Mouse (Mus musculus): Measurements from ENCODE around the gene Mfap5. TPM values are rescaled to one million over a fixed set of nuclear protein-coding genes. Genes with fewer than 3 reads are reported as not detected.
"Not testable (repeated sequence)": the region's sequence is repeated elsewhere in the genome, so short reads cannot be mapped to it uniquely, and the experiment has no call there.

Mfap5 gene
- polyA plus RNA-seq, 1 experiment from 2014 or later = 32.0 TPM

GRCm38 (mm10) chr6:122527596-122527995 is 22.0 kb downstream of the Mfap5 start:
- no peaks in the 10 kb centered on the region for H3K27me3 ChIP-seq (ENCODE audit: control insufficient read depth, insufficient read depth, low read length)
- no peaks in the 10 kb centered on the region for H3K36me3 ChIP-seq (ENCODE audit: control insufficient read depth, insufficient read depth)
- no peak; the same call in 1 of the 2 replicates for ATAC-seq (replicated peaks; ENCODE audit: extremely low read depth, insufficient read depth, low FRiP score)
- H3K9ac ChIP-seq (ENCODE audit: low read length) = no peak overlapping the region
- H3K4me2 ChIP-seq (ENCODE audit: low read depth, low read length) = no peak overlapping the region
- no peaks in the 10 kb centered on the region for H3K4me1 ChIP-seq (ENCODE audit: control insufficient read depth, insufficient read depth, low read length)
- H3K27ac ChIP-seq (ENCODE audit: low read length) = no peak overlapping the region
- WGBS = 23% methylated on average over 12 of the region's 12 CpGs
- no peaks in the 10 kb centered on the region for H3K9me3 ChIP-seq (replicated peaks; ENCODE audit: control insufficient read depth, low read length)
- no peak overlapping the region for H3K4me3 ChIP-seq (ENCODE audit: low read length)

DNA sequence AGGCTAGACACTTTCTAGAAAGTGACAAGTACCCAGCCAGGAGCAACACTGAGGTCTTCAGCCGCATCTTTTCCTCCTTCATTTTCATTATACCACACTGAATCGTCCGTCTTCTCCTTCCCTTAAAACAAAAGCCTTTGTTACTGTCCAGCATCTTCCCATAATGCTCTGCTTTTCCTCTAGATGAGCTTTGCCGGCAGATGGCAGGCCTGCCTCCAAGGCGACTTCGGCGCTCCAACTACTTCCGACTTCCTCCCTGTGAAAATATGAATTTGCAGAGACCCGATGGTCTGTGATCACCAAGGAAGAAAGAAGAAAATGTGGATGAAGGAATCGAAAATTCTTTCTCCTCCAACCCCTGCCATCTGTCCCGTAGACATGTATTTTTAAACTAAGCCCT is 22.5 kb downstream of the Mfap5 start:
- no peaks in the 10 kb centered on the region for H3K36me3 ChIP-seq (ENCODE audit: control insufficient read depth, insufficient read depth)
- H3K4me2 ChIP-seq (ENCODE audit: low read depth, low read length) = no peak overlapping the region
- ATAC-seq (replicated peaks; ENCODE audit: extremely low read depth, insufficient read depth, low FRiP score) = no peak
- no peak overlapping the region for H3K9ac ChIP-seq (ENCODE audit: low read length)
- no peak overlapping the region for H3K27ac ChIP-seq (ENCODE audit: low read length)
- no peaks in the 10 kb centered on the region for H3K4me1 ChIP-seq (ENCODE audit: control insufficient read depth, insufficient read depth, low read length)
- H3K27me3 ChIP-seq (ENCODE audit: control insufficient read depth, insufficient read depth, low read length) = no peaks in the 10 kb centered on the region
- no peak overlapping the region for H3K4me3 ChIP-seq (ENCODE audit: low read length)
- WGBS = 76% methylated on average over 11 of the region's 11 CpGs
- H3K9me3 ChIP-seq (replicated peaks; ENCODE audit: control insufficient read depth, low read length) = no peaks in the 10 kb centered on the region

- Histone ChIP-seq H3K9me3 (replicated peaks; ENCODE audit: control insufficient read depth, low read length) (no peaks in the 10 kb centered on the region), H3K9ac (ENCODE audit: low read length) (no peak overlapping the region), H3K4me3 (ENCODE audit: low read length) (no peak overlapping the region), H3K27me3 (ENCODE audit: control insufficient read depth, insufficient read depth, low read length) (no peaks in the 10 kb centered on the region), H3K4me1 (ENCODE audit: control insufficient read depth, insufficient read depth, low read length) (no peaks in the 10 kb centered on the region), H3K27ac (ENCODE audit: low read length) (no peak overlapping the region), H3K36me3 (ENCODE audit: control insufficient read depth, insufficient read depth) (no peaks in the 10 kb centered on the region), H3K4me2 (ENCODE audit: low read depth, low read length) (no peak overlapping the region)
- no peak for ATAC-seq (replicated peaks; ENCODE audit: extremely low read depth, insufficient read depth, low FRiP score)
- 67% methylated on average over 8 of the region's 8 CpGs for WGBS
Observed at GRCm38 (mm10) chr6:122531466-122532174, 26.0 kb downstream of the Mfap5 start.

GRCm38 (mm10) chr6:122532883-122533302 is 27.2 kb downstream of the Mfap5 start:
- WGBS = 14% methylated on average over 4 of the region's 4 CpGs
- Histone ChIP-seq H3K9ac (ENCODE audit: low read length) (0 out of 2 replicates have a peak overlapping the region, but pooled peaks have one; percentile 26), H3K4me1 (ENCODE audit: control insufficient read depth, insufficient read depth, low read length) (no peaks in the 10 kb centered on the region)

DNA sequence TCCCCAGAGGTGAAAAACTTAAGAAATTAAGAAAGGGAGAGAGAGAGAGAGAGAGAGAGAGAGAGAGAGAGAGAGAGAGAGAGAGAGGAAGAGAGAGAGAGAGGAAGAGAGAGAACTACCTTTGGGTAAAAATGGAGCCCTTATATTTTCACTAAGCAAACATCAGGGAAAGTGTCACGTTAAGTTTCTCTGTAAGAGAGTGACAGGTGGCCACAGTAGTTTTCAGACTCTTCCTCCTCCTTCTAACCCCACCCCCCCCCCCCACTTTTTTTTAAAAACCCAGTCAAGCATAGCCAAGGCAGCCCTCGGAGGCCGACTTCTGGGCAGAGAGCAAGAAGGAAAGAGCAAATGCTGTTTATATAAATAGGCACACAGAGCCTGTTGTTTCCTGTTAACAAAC is 28.4 kb downstream of the Mfap5 start:
- no peak for ATAC-seq (replicated peaks; ENCODE audit: extremely low read depth, insufficient read depth, low FRiP score)

More at GRCm38 (mm10) chr6:122532883-122533302, 27.2 kb downstream of the Mfap5 start:
- H3K27ac ChIP-seq (ENCODE audit: low read length) = no peak overlapping the region
- no peaks in the 10 kb centered on the region for H3K9me3 ChIP-seq (replicated peaks; ENCODE audit: control insufficient read depth, low read length)
- H3K27me3 ChIP-seq (ENCODE audit: control insufficient read depth, insufficient read depth, low read length) = no peaks in the 10 kb centered on the region
- peak overlapping the region; percentile 1 for H3K4me3 ChIP-seq (ENCODE audit: low read length)
- peak; percentile 23; the same call in 1 of the 2 replicates for ATAC-seq (replicated peaks; ENCODE audit: extremely low read depth, insufficient read depth, low FRiP score)
- peak overlapping the region; percentile 47 for H3K4me2 ChIP-seq (ENCODE audit: low read depth, low read length)
- H3K36me3 ChIP-seq (ENCODE audit: control insufficient read depth, insufficient read depth) = no peaks in the 10 kb centered on the region

DNA sequence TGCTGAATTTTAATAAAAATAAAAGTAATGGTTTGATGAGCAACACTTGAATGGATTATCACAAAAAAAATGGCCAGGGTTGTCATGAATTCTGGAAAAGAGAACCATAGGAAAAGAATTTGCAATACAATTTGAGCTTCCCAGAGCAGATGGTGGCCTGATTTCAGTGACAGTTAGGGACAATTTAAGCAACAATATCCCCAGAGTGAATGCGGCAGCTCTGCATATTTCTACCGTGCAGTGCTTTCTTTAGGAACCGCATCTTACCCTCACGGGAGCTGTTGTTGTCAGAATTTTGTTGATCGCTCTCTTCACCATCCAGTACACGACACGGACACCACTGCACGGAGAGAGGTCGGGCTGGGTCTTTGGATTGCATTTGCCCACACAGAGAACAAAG is 33.9 kb downstream of the Mfap5 start:
- WGBS = 89% methylated on average over 9 of the region's 9 CpGs
- no peak for ATAC-seq (replicated peaks; ENCODE audit: extremely low read depth, insufficient read depth, low FRiP score)
- Histone ChIP-seq H3K9me3 (replicated peaks; ENCODE audit: control insufficient read depth, low read length) (no peaks in the 10 kb centered on the region), H3K4me2 (ENCODE audit: low read depth, low read length) (no peak overlapping the region), H3K4me1 (ENCODE audit: control insufficient read depth, insufficient read depth, low read length) (no peaks in the 10 kb centered on the region), H3K9ac (ENCODE audit: low read length) (no peak overlapping the region), H3K36me3 (ENCODE audit: control insufficient read depth, insufficient read depth) (no peaks in the 10 kb centered on the region), H3K4me3 (ENCODE audit: low read length) (no peak overlapping the region), H3K27me3 (ENCODE audit: control insufficient read depth, insufficient read depth, low read length) (no peaks in the 10 kb centered on the region), H3K27ac (ENCODE audit: low read length) (no peak overlapping the region)

More for the DNA sequence above, 28.4 kb downstream of the Mfap5 start:
- no peak overlapping the region for H3K4me2 ChIP-seq (ENCODE audit: low read depth, low read length)
- H3K27me3 ChIP-seq (ENCODE audit: control insufficient read depth, insufficient read depth, low read length) = no peaks in the 10 kb centered on the region
- H3K4me1 ChIP-seq (ENCODE audit: control insufficient read depth, insufficient read depth, low read length) = no peaks in the 10 kb centered on the region
- no peaks in the 10 kb centered on the region for H3K36me3 ChIP-seq (ENCODE audit: control insufficient read depth, insufficient read depth)
- H3K9ac ChIP-seq (ENCODE audit: low read length) = no peak overlapping the region
- WGBS = 64% methylated on average over 3 of the region's 3 CpGs
- no peaks in the 10 kb centered on the region for H3K9me3 ChIP-seq (replicated peaks; ENCODE audit: control insufficient read depth, low read length)
- no peak overlapping the region for H3K4me3 ChIP-seq (ENCODE audit: low read length)
- H3K27ac ChIP-seq (ENCODE audit: low read length) = no peak overlapping the region

DNA sequence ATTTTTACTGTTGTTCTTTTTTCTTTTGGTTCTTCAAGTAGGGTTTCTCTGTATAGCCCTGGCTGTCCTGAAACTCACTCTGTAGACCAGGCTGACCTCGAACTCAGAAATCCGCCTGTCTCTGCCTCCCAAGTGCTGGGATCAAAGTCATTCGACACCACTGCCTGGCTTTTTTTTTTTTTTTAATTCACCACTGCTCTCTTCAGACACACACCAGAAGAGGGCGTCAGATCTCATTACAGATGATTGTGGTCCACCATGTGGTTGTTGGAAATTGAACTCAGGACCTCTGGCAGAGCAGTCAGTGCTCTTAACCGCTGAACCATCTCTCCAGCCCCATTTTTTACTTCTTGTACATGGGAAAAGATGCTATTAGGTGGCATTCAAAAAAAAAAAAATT is 36.8 kb downstream of the Mfap5 start:
- H3K36me3 ChIP-seq (ENCODE audit: control insufficient read depth, insufficient read depth); H3K4me2 ChIP-seq (ENCODE audit: low read depth, low read length); H3K27me3 ChIP-seq (ENCODE audit: control insufficient read depth, insufficient read depth, low read length); H3K27ac ChIP-seq (ENCODE audit: low read length); H3K4me3 ChIP-seq (ENCODE audit: low read length); H3K9ac ChIP-seq (ENCODE audit: low read length); ATAC-seq (replicated peaks; ENCODE audit: extremely low read depth, insufficient read depth, low FRiP score); H3K4me1 ChIP-seq (ENCODE audit: control insufficient read depth, insufficient read depth, low read length); H3K9me3 ChIP-seq (replicated peaks; ENCODE audit: control insufficient read depth, low read length): not testable (repeated sequence)
- 70% methylated on average over 5 of the region's 5 CpGs for WGBS

DNA sequence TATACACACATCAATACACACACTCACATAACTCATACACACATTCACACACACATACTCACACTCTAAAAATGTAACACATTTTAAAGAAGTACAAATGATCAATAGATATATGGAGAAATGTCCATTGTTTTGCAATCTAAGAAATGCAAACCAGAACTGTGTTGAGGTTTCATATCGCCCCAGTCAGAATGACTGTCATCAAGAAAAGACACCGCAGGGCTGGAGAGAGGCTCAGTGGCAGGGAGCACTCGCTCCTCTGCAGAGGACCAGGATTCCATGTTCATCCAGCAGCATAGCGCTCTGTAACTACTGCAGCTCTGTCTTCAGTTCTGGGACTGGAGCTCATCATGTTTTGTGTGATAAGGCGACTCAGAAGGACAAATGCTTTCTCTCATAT is 37.9 kb downstream of the Mfap5 start:
- Histone ChIP-seq H3K9me3 (replicated peaks; ENCODE audit: control insufficient read depth, low read length) (no peaks in the 10 kb centered on the region), H3K4me1 (ENCODE audit: control insufficient read depth, insufficient read depth, low read length) (no peaks in the 10 kb centered on the region), H3K9ac (ENCODE audit: low read length) (no peak overlapping the region), H3K36me3 (ENCODE audit: control insufficient read depth, insufficient read depth) (no peaks in the 10 kb centered on the region), H3K4me3 (ENCODE audit: low read length) (no peak overlapping the region), H3K27me3 (ENCODE audit: control insufficient read depth, insufficient read depth, low read length) (no peaks in the 10 kb centered on the region), H3K27ac (ENCODE audit: low read length) (no peak overlapping the region), H3K4me2 (ENCODE audit: low read depth, low read length) (no peak overlapping the region)
- WGBS = 62% methylated on average over 5 of the region's 5 CpGs
- ATAC-seq (replicated peaks; ENCODE audit: extremely low read depth, insufficient read depth, low FRiP score) = no peak

DNA sequence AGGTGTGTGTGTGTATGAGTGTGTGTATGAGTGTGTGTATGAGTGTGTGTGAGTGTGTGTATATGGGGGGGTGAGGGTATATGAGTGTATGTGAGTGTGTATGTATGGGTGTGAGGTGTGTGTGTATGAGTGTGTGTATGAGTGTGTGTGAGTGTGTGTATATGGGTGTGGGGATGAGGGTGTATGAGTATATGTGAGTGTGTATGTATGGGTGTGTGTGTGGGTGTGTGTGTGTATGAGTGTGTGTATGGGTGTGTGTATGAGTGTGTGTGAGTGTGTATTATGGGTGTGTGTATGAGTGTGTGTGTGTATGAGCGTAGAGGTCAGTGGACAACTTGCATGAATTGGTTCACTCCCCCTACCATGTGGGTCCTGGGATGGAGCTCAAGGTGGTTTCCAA is 39.0 kb downstream of the Mfap5 start:
- no peaks in the 10 kb centered on the region for H3K27me3 ChIP-seq (ENCODE audit: control insufficient read depth, insufficient read depth, low read length)
- no peaks in the 10 kb centered on the region for H3K9me3 ChIP-seq (replicated peaks; ENCODE audit: control insufficient read depth, low read length)
- no peak for ATAC-seq (replicated peaks; ENCODE audit: extremely low read depth, insufficient read depth, low FRiP score)
- no peaks in the 10 kb centered on the region for H3K4me1 ChIP-seq (ENCODE audit: control insufficient read depth, insufficient read depth, low read length)
- no peak overlapping the region for H3K4me3 ChIP-seq (ENCODE audit: low read length)
- no peak overlapping the region for H3K4me2 ChIP-seq (ENCODE audit: low read depth, low read length)
- WGBS = 100% methylated on average over 1 of the region's 1 CpGs
- no peak overlapping the region for H3K9ac ChIP-seq (ENCODE audit: low read length)
- no peak overlapping the region for H3K27ac ChIP-seq (ENCODE audit: low read length)
- H3K36me3 ChIP-seq (ENCODE audit: control insufficient read depth, insufficient read depth) = no peaks in the 10 kb centered on the region
